Mouse (Mus musculus) adrenal gland, adult 18-20 months (tissue): ENCODE results near the gene Itpr1. TPM values are rescaled to one million over a fixed set of nuclear protein-coding genes. Genes with fewer than 3 reads are reported as not detected.

Experiments
- DNase-seq, 2 experiments: peaks; one replicate each; pipeline ENCODE4 v3.0.0; 2021 to 2022; ENCODE audit warnings: low spot score in 2 of 2
- total RNA-seq, 2 experiments: library from RNA; stranded (reverse); gene quantifications; 1 replicate in 1 of 2; 2 replicates in 1 of 2; pipeline ENCODE4 v1.2.3; 2021

Itpr1 gene
- total RNA-seq, 2 experiments from 2014 or later, result 114 to 186 TPM

DNA sequence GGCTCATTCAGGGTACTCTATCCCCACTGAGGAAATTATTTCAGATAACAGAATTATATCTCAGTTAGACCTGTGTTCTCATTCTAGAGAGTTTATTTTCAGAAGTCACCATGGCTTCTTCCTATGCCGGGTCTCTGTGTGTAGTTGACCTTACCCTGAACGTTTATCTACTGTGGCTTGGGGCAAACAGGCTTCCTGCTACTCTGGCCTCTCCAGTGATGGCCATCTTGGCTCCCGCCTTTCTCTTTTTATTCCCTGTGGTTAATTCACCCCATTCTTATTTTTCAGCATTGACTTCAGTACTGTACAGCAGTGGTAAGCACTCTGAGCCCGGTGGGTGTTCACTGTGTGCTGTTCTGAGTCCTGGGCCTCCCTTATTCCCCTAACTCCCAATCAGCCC lies 25.1 kb downstream of the Itpr1 start:
- no peak for DNase-seq

DNA sequence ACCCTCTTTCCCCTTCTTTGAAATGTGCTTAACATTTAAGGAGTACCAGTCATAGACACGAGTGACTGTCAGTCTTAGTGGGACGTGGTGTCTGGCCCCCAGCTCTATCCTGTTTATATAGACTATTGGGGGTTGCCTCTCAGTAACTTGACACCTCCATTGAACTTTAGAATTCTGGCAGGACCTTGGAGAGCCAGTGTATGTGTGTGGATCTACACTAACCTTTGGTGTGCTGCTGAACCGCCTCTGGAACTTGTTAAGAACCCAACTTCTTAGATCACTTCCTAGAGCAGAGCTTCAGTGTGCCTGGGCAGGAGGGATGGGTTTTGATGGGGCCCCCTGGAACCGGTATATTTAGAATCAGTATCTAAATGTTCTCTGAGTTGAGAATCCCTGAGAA lies 26.2 kb downstream of the Itpr1 start:
- DNase-seq, result no peak

DNA sequence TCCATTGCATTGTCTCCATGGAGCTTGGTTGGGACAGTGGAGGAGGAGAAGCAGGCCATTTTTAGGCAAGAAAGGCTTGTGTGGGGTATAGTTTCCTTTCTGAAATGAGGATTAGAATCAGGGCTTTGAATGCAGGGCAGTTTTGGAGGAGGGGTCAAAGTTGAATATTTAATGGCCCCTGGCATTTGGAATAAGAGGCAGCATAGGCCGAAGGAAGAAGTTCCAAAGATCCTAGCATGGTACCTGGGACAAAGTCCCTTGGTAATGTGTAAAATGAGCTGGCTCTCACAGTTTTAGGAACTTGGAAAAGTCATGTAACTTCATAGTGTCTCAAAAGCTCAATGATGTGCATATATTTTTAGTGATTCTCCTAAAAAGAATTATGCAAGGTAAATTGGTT lies 27.1 kb downstream of the Itpr1 start:
- DNase-seq, result no peak

DNA sequence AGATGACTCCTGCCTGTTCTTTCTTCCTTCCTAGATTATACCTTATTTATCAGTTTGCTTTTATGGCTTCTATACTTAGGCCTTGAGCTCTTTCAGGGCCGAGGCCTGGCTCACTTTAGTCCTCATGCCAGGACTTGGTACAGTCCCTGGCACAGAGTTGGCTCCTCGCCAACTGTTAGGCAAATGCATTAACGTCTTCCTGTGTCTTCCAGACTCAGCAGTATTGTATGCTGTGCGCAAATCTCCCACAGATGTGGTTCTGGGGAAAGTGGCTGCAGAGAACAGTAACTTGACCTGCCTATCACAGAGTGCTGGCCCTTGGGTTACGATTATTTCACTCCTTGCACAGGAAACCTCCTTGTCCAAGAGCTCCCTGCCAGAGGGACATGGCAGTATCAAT lies 27.9 kb downstream of the Itpr1 start:
- peak in 1 of 2 experiments; percentile 54 for DNase-seq

DNA sequence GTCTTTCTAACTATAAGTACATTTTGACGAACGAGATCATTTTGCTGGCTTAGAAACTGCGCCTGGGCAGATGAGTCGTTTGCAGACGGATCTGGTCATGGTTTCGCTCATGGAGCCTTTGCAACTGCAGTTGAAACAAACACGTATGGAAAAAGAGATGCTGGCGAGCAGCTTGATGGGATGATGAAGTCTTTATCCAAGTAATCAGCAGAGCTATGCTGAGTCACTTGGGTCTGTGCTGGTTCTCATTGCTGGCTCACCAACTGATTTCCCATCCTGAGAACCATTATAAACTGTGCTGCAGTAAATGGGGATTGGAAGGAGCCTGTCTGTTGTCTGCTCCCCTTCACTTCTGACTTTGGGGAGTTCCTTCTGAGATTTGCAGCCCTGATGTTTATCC lies 31.7 kb downstream of the Itpr1 start:
- DNase-seq, result no peak

DNA sequence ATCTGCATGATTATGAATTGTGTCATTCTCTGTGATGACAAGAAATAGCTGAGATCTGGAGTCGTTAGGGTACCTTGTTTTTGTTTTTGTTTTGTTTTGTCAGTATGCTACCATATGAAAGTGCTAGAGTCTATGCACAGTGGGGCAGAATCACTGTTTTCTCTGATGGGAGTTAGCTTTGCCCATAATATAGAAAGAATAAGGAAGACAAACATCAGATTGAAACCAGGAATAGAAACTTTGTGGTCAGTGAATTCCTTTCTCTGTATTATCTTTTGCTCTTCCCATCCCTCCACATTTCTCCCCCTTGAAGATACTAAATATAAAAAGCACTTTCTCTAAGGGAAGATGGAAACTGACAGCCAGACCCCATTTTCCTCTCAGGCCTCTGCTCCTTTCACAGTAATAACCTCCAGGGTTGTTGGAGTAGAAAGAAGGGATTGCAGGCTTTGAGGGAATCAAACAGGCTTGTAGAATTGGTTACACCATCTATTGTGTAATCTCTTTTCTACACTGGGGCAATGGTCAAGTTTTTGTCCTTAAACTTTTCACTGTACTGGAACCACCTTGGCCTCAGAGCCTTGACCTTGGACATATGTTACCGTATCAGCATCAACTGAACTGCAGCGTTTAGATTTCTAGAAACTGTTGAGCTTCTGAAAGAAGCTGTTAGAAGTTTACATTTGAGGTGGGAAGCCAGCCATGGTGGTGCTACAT lies 33.6 kb downstream of the Itpr1 start:
- DNase-seq, result no peak

DNA sequence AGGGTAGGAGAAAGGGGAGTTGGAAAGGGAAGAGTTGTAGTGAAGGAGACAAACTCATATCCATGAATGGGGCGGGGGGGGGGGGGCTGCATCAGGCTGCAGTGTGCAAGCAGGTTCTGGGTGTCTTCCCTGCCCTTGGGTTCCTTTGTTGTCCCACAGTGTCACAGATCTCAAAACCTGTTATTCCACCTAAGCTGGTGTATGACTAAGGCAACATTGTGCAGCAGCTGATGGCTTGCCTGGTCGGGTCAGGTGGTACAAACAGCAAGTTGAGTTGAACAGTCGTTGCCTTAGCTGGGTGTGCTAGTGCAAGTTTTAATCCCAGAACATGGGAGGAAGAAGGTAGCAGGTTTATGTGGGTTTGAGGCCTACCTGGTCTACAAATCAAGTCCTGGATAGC lies 34.3 kb downstream of the Itpr1 start:
- DNase-seq, result no peak

DNA sequence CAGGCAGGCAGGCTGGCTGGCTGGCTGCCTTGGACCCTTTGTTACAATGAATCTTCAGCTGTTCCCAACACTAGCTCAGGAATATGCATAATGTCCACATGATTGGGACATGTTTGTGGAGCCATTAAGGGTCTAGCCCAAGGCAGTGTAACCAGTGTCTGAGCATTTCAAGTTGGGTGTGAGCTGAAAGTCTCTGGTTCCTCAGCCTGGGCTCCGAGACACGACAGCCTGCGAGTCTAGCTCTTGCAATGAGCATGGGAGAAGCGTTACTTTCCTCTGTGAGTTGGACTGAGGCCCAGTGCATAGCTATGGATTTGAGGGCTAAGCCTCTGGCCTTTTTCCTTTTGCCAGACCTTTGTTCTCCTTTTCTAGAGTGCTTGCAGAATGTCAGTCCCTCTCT lies 35.6 kb downstream of the Itpr1 start:
- no peak for DNase-seq

DNA sequence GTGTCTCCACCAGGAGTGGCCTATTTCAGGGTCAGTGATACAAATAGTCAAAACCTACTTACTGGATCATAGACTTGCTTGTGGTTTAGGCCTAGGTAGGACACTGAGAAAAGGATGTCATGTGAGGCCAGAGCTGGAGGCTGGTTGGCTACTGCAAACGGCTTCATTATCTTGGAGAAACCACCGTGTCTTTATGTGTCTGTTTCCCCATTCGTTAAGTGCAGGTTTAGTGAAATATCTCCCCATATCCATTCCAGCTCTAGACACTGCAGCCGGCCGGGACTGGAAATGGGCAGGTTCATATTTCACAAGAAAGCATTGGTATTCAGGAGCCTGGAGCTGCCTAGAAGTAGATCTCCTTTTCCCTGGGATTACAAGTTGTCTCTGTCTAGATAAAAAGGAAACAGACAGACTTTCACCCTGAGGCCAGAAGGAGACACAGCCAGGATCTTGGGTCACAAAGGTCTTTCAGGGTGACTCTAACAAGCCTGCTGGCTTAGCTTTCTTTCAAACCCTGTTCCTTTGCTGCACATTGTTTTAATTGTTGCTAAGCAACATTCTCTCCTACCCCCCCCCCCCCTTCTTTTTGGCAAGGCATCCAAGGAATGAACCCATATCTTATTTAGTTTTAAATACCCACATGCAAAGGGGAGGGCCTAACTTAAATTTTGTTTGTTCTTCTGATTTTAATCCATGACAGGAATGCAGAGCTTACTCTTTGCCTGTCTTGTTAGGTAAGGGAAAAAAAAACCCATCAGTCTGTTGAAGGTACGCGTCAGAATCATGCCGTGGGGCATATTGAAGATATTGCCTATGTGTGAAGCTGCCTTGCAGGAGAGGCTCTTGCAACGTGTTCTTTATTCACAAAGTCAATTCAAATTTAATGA lies 36.4 kb downstream of the Itpr1 start:
- DNase-seq, result no peak

DNA sequence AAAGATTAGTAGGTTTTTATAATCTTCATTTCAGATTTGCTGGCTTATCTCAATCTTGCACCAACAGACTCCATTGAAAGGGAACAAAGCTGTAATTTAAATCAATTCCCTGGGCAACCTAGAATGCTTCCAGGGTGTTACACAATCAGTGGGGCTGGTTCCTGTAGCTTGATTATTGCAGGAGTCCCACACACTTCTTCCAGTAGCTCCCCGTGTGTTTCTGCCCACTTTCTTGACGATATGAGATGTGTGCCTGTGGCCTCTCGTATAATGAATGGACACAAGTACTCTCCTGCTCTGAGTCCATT lies 37.0 kb downstream of the Itpr1 start:
- no peak for DNase-seq

DNA sequence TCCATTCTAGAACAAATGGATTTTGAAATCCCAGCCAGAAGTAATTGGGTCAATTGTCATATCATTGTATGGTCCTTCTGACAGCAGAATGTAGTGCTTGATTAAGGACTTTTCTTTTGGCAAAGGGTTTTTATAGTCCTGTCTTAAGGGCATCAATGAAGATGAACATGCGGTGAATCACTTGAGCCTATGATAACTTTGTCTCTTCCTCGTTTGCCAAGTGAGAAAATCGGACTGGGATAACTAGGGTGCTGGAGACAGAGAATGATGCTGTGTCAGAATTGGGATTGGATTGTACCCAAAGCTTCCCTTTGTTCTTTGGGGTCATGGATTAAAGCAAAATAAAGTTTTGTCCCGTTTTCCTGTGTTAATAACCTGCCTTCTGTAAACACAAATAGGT lies 37.5 kb downstream of the Itpr1 start:
- DNase-seq, result no peak

DNA sequence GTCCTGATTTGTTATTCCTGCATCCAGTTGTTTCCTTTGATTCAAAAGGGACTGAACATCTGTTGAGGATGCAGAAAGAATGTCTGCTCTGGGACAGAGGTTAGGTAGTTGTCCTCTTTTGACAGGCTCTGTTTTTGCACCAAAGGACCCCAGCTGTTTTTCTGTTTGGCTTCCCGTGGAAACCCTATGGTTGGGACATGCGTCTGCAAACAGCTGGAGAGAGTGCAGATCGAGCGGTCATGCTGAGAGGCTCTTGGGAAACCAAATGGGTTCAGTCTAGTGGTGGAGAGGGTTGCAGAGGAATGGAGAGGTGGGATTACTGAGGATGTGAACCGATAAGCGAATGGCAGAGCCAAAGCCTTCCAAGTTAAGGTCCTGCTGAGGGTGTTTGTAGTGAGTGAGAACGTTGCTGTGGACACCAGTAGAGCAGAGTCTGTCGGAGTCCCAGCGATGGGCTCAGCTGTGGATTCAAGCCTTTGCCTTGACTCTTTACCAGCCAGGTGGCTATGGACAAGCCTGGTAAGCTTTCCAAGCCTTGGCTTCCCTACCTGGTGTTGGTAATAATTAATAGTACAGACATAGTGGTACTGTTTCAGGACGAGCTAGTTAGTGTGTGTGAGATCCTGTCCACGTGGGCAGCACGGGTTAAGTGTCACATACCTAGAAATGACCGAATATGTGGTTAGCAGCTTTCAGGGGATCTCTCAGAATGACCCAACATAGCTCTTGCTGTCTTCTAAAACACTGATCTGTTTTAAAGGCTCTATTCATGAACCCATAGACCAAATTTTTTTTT lies 39.9 kb downstream of the Itpr1 start:
- DNase-seq, result no peak

DNA sequence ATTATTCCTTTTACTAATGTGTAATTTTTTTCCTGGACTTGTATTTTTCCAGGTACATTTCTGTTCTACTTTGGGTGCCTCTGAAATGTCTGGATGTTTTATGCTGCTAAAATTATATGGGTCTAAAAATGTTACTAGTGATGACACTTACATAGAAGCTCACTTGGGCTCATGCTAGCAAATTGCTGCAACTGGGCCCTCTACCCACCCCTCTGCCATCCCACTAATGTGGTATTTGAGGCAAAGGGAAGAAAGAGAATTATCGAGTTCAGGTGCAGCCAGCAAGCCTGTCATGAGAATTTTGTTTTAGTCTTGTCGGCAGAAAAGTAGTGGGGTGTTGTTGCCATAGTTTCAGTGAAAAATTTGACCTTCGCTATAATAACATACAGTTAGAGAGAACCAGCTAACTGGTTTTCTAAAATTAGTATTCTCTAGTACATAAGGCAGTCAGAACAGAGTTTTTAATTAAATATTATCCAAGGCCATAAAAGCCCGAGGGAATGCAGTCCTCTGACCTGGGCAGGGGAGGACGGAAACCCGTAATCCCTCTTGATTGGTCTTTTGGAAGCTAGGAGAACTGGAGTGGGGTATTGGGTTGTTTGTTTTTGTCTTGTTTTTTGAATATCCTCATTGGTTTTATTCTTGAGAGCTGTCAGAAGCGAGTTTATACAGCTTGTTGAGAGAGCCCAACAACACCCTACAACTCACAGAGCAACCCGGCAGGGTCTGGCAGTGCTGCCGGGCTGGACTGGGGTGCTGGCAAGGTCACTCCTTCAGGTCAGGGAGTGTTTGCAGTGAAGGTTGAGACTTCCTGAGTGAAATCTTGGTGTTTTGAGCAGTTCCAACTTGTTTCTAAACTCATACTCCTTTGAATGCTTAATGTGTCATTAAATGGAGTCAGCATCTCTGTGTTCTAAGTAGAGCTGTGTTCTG lies 41.5 kb downstream of the Itpr1 start:
- no peak for DNase-seq

DNA sequence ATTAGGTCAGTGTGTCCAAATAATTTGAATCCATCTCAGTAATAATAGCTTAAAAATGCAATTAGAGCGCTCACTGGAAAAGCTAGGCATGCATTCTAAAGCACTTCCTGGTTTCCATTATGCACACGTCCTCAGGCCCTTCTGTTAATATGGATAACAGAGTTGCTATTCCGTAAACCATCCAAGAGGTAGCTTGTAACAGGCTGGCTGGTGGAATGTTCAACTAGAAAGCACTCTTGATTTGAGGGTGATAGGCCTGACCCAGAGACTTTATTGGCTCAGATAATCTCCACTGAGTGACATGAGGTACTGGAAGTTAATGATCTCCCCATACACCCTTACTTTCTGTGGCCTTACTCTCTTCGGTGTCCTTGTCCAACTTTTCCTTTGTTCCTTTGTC lies 43.0 kb downstream of the Itpr1 start:
- DNase-seq, result no peak

DNA sequence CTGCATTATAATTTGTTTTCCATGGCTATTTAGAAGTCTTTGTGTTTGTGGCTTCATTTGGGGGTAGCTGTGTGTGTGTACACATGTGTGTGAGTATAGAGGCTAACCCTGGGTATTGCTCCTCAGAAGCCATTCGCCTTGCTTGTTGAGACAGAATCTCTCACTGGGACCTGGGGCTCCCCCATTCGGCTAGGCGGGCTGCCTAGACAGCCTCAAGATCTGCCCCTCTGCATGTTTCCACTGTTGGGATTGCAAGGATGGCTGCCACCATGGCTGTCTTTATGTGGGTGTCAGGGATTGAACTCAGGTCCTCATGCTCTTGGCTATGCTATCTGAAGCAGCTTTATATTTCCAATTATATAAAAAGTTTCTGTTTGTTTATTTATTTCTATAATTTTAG lies 44.3 kb downstream of the Itpr1 start:
- no peak for DNase-seq

DNA sequence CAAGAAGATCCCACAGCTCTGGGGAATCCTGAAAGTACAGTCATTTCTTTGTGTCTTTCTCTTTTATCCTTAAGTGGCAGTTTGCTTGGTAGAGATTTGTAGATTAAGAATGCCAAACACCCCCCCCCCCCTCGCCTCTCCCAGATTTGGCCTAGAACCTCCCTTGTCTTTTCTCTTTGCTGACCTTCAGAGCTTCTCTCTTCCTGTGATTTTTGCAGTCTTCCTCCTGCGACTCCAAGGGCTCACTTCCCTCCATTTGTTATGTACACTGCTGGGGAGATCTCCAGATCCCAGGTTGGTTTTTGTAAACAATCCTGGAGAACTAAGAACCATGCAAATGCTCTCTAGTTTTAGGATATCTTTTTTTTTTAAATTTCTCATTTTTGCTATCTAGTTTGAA lies 45.7 kb downstream of the Itpr1 start:
- no peak for DNase-seq

DNA sequence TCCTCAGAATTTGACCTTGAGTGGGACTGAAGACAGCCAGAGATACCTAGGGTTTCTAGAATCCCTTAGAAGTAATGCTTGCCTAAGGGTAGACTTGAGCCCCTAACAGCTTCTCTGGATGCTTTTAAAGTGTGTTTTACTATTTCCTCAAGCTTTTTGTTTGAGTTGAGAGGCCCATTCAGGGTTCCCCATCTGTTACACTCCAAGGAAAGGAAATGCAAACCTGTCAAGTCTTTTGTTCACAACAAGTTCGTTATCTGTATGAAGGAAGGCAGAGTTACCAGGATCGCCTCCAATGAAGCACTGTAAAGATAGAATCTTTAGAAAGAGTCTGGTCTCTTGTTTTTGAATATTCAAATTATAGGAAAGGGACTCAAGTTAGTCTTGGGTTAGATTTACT lies 46.8 kb downstream of the Itpr1 start:
- DNase-seq, result no peak

DNA sequence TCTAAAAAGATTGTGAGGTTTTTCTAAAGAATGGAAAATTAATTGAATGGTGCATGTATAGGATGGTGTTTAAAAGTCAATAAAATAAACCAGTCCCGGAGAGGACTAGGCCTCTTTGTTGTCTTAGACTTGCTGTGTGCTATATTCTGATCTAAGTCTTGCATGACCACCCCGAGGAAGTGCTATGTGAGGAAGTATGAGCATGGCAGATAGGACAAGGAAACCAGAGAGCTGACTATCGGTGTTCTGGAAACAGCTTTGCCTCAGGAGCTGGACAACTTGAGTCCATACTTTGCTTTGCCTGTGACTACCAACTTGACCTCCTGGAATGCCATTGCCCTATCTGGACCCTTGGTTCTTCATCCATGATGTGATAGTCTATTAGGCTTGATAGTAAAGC lies 48.6 kb downstream of the Itpr1 start:
- no peak for DNase-seq

DNA sequence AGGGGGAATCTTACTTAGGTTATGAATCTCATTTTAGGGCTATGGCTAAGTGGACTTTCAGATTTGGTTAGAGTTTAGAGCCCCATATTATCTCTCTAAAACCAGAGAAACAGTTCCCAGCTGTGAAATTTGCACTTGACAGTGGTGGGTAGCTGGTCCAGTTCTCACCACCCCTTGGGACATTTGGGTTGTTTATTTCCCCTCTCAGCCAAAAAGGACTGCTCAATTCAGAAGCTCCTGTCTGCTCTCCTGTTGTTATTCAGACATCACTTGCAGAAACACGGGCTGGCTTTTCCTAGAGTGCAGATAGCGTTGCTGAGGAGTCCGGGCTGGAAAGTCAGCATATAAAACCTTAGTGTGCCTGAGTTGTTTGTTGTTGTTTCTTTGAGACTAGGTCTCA lies 51.3 kb downstream of the Itpr1 start:
- no peak for DNase-seq

DNA sequence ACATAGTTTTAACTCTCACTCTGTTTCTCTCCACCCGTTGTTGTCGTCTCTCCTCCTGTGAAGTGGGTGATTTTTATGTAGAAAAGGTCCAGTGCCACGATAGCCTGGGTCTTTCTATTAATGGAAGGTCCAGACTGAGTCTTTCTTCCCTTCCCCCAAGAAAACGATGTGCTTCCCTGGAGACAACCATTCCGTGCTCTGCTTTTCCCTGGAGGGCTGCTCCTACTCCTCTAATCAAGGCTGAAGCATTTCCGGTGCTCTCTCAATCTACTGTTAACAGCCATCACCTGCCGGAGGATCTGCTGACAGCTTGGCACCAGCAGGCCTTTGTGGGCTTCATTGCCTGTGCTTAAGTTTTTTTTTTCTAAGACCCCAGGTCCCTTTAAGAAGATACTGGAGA lies 60.6 kb downstream of the Itpr1 start:
- DNase-seq, result no peak
